Mouse (Mus musculus) fat pad, adult 2 months (tissue): ENCODE data around the gene Klhl25.
"Not testable (repeated sequence)": the region's sequence is repeated elsewhere in the genome, so short reads cannot be mapped to it uniquely, and the experiment has no call there.

Experiments used
- DNase-seq: peaks from one replicate; pipeline ENCODE4 v3.0.0-alpha.2; 2011; ENCODE audit warnings: low read depth, low spot score; ENCODE audit errors: extremely low read depth

Klhl25 gene

GRCm38 (mm10) chr7:75872697-75873096 is 24.6 kb downstream of the Klhl25 start:
- no peak for DNase-seq

GRCm38 (mm10) chr7:75873216-75873615 is 25.1 kb downstream of the Klhl25 start:
- no peak for DNase-seq

DNA sequence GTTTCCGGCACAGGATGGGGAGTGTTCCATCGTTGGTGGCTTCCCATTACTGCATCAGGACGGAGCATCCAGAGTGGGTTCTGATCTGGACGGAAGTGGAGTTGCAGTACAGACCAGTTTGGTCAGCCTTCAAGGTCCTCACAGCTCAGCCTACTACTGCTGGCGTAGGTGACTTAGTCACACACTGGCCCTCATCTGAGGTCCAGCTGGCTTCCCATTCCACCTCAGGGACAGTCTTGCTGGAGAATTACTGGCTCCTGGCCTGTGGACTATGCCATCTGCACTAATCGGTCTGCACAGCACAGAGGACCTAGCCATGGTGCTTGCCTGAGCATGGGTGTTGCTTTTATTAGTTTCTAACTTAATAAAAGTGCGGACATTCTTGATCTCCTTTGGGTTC is 25.6 kb downstream of the Klhl25 start:
- no peak for DNase-seq

- DNase-seq: not testable (repeated sequence)
Observed at GRCm38 (mm10) chr7:75879436-75879835, 31.3 kb downstream of the Klhl25 start.

GRCm38 (mm10) chr7:75880236-75880635 is 32.1 kb downstream of the Klhl25 start:
- DNase-seq: no peak

DNA sequence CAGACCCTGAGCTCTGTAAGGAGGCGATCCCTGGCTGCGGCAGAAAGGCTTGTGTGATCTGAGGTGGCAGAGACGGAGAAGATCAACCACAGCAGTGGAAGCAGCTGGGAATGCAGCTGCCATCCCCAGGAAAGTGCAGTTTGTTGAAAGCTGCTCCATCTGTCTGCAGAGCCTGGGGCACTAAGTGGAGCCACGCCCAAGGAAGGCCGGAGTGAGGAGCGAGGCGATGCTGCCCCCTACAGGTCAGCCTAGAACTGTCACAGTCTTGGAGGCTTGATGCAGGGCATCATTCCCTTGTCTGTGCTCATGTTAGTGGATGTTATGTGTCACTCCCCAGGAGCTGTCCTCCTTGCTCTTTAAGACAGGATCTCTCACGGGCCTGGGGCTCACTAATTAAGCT is 32.5 kb downstream of the Klhl25 start:
- DNase-seq: no peak

GRCm38 (mm10) chr7:75881376-75881775 is 33.3 kb downstream of the Klhl25 start:
- no peak for DNase-seq

GRCm38 (mm10) chr7:75881791-75882190 is 33.7 kb downstream of the Klhl25 start:
- no peak for DNase-seq

GRCm38 (mm10) chr7:75891466-75891865 is 43.4 kb downstream of the Klhl25 start:
- DNase-seq: no peak

DNA sequence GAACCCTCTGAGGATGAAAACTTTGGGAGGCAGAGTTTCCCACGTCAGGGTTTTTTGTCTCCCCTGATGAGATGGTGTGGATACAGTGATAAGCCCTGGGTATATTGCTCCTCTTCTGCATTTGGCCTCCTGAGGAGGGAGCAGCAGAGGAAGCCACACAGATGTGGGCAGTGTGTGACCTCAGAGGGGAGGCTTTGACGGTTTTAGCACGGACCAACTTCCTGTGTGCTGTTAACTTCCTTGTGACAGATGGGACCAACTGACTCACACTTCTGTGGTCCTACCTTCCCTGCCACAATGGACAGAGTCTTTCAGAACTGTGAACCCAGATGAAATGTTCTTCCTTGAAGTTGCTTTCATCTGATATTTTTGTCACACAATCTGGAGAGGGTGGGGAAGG is 44.6 kb downstream of the Klhl25 start:
- no peak for DNase-seq

- DNase-seq: no peak
Observed at GRCm38 (mm10) chr7:75893709-75894108, 45.6 kb downstream of the Klhl25 start.

GRCm38 (mm10) chr7:75897041-75897440 is 48.9 kb downstream of the Klhl25 start:
- DNase-seq: no peak

DNA sequence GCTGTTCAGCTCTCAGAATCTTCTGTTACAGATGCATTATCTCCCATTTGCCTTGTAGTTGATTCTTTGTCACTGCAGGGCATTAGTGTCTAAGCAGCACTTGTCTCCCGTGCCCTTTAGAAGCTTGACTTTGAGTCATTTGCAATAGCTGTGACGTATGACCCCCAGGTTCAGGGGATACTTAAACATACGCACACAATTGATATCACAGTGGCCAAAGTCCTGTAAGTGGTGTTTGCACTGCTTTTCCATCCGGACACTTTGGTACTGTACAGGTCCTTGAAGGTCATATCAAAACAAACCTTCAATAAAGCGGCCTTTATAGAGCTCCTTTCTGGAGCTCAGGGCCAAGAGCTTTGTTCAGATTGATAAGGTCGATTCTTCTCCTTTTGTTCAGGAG is 51.0 kb downstream of the Klhl25 start:
- no peak for DNase-seq

- no peak for DNase-seq
Observed at GRCm38 (mm10) chr7:75899517-75899916, 51.4 kb downstream of the Klhl25 start.

DNA sequence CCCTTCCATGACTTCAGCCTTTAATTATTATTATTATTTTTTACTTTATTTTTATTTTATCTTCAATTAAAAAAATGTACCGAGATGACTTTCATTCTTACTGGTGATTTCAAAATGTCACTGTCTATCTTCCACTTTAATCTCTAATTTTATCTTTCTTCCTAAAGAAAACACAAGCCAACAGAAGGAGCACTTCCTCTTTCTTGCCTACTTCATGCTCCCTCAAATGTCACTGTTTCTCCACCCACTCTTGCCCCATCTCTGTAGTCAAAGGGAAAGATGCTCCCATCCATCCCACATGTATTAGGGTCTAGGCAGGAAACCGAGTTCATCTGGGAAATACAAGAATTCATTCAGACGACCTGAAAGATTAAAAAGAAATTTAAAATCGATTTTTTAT is 51.8 kb downstream of the Klhl25 start:
- DNase-seq: no peak

- no peak for DNase-seq
Observed at GRCm38 (mm10) chr7:75905145-75905544, 57.0 kb downstream of the Klhl25 start.

- DNase-seq: no peak
Observed at GRCm38 (mm10) chr7:75910035-75910651, 62.0 kb downstream of the Klhl25 start.

DNA sequence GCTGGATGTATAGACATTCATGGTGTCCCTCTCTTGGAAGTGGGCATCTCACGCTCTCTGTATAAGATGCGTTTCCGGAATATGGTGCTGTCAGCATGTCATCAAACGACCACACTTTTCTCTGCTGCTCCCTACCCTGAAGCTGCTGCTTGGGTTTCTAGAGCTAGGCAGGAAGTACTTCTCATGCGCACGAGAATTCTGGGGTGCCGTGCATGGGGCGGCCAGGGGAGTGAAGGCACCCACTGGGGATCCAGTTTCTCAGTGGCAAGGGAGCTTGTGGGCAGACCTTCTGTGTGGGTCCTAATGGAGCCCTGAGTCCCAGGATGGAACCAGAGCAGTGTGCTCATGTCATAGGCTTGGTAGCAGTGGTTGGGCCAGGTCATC is 62.5 kb downstream of the Klhl25 start:
- no peak for DNase-seq

DNA sequence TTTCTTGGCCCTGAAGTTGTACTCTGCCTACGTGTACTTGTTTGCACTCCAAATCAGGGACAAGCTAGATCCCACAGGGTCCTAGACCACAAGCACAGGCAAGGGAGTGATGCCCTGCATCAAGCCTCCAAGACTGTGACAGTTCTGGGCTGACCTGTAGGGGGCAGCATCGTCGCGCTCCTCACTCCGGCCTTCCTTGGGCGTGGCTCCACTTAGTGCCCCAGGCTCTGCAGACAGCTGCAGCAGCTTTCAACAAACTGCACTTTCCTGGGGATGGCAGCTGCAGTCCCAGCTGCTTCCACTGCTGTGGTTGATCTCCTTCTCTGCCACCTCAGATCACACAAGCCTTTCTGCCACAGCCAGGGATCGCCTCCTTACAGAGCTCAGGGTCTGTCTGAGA is 65.8 kb downstream of the Klhl25 start:
- no peak for DNase-seq

- DNase-seq: not testable (repeated sequence)
Observed at GRCm38 (mm10) chr7:75915550-75915949, 67.4 kb downstream of the Klhl25 start.

DNA sequence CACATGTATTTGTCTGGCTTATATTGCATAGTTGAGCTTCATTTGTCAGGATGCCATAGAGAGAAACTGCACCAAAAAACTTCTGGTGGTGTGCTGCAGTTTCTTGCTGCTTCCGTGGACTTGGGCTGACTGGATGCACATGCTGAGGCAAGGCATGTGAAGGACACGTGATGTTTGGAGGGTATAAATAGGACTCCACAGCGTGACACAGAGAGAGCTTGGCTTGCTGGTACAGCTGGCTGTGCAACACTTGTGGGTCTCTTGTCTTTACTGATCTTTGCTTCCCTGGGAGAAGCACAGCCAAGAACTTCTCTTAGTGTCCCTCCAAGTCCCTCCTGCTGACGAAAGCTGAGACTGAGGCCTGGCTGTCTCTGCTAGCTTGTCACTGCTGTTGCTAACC is 69.6 kb downstream of the Klhl25 start:
- no peak for DNase-seq

- not testable (repeated sequence) for DNase-seq
Observed at GRCm38 (mm10) chr7:75919745-75920144, 71.6 kb downstream of the Klhl25 start.
